9 mouse cellular contexts compared by ENCODE assay signal in the genomic region with DNA sequence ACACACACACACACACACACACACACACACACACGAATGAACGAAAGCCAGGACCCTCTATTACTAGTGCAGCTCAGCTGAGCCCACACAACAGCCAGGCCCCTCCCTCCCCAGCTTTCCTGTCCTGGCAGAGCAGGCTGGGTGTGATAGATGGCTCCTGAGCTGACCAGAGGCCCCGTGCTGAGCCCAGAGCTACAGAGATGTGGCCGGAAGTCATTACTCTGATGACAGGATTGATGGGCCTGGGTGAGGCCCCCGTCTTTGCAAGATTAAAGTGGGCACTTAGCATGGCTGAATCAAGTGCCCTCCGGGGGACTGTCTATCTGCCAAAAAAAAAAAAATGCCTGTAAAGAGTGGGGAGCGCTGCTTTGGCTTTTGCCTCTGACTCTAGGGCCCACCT. TPM values are rescaled to one million over a fixed set of nuclear protein-coding genes. Genes with fewer than 3 reads are reported as not detected.
DNase-seq lines count a peak whose midpoint lies in the region; ATAC-seq lines count a peak whose summit lies in the region.
"Had no signal": no experiment of that assay in that cellular context is flagged by ENCODE, and none has a peak within 500 bp of the region (broad histone marks: within the 10 kb centered on the region; RNA-seq: fewer than 3 reads in every experiment).

No protein-coding gene starts in this region.

- DNase-seq in cerebellum, postnatal 14 days: peak; percentile 46 to 64
- DNase-seq in cerebellum, adult 11-12 months: no peak
- peak; percentile 43 for DNase-seq in MN1 (ENCODE audit: low spot score)
- DNase-seq in forebrain, embryonic 14.5 days (ENCODE audit: low spot score): peak; percentile 27
- peak; percentile 45 to 60 for DNase-seq in kidney, postnatal 4 days
- DNase-seq in T-cell, adult 2 months (ENCODE audit: low spot score): no peak
- DNase-seq in testis, postnatal 14 days (ENCODE audit: low spot score): no peak

- H3K36me3 ChIP-seq in forebrain, embryonic 14.5 days (ENCODE audit: control insufficient read depth, insufficient read depth, low read length): no peaks in the 10 kb centered on the region

- no peaks in the 10 kb centered on the region for H3K9me3 ChIP-seq in forebrain, embryonic 14.5 days (replicated peaks; ENCODE audit: control insufficient read depth, low read length)

- peak; percentile 26; the same call in 1 of the 2 replicates for ATAC-seq in forebrain, embryonic 14.5 days
- ATAC-seq in monocyte, adult 5-6 weeks (replicated peaks; ENCODE audit: insufficient number of reproducible peaks, low FRiP score, low TSS enrichment, poor library complexity, severe bottlenecking): no peak

- WGBS in forebrain, embryonic 14.5 days: 38% methylated on average over 7 of the region's 7 CpGs

- no peak overlapping the region for H3K4me3 ChIP-seq in forebrain, embryonic 14.5 days (ENCODE audit: low read depth, low read length)

- H3K4me2 ChIP-seq in forebrain, embryonic 14.5 days (ENCODE audit: low read length): no peak overlapping the region

- no peak overlapping the region for H3K27ac ChIP-seq in forebrain, embryonic 14.5 days (ENCODE audit: low read depth, low read length)

- H3K27me3 ChIP-seq in forebrain, embryonic 14.5 days (replicated peaks; ENCODE audit: control insufficient read depth, insufficient read depth, low read length): no peaks in the 10 kb centered on the region

- 0 out of 2 replicates have a peak overlapping the region, but pooled peaks have one; percentile 3 for H3K9ac ChIP-seq in forebrain, embryonic 14.5 days (ENCODE audit: low read length)

- H3K4me1 ChIP-seq in forebrain, embryonic 14.5 days (ENCODE audit: control insufficient read depth, insufficient read depth, low read length): peaks cover 18% of the 10 kb centered on the region

RNA-seq across cellular contexts. Expression of gene Rasgef1c, which starts 30.2 kb away (rescaled TPM):
- 10.9 and 15.6 TPM in 2 replicates for polyA plus RNA-seq in forebrain, embryonic 14.5 days (2014; fragmentation: Nextera tagmentation; extraction: Ambion mirVana)
- 0.29 to 0.96 TPM in 2 of 3 replicates, not detected in the other for total RNA-seq in monocyte, adult 5-6 weeks (2017)
- total RNA-seq: neutrophil, adult 5-6 weeks had no signal

Comparison
In these comparisons a context has a peak if more than half of its experiments do, and no peak if none do; other contexts are left out.
1. DNase-seq: peak in cerebellum, postnatal 14 days (2 of 2), MN1 (single experiment), forebrain, embryonic 14.5 days (single experiment) and kidney, postnatal 4 days (2 of 2); none in cerebellum, adult 11-12 months (single experiment), T-cell, adult 2 months (single experiment) and testis, postnatal 14 days (single experiment).